Mouse (Mus musculus): ENCODE measurements around the gene Dpm3. TPM values are rescaled to one million over a fixed set of nuclear protein-coding genes. Genes with fewer than 3 reads are reported as not detected.

Dpm3 gene
- polyA plus RNA-seq, 1 experiment from 2014 or later: 69.1 TPM

GRCm38 (mm10) chr3:89225321-89225815 lies 33.8 kb upstream of the Dpm3 start:
- Histone ChIP-seq H3K4me1 (peaks cover 60% of the 10 kb centered on the region), H3K9me3 (no peaks in the 10 kb centered on the region), H3K4me2 (peak overlapping the region; percentile 65), H3K9ac (peak overlapping the region; percentile 52), H3K27me3 (replicated peaks) (no peaks in the 10 kb centered on the region), H3K27ac (peak overlapping the region; percentile 86), H3K36me3 (replicated peaks) (no peaks in the 10 kb centered on the region), H3K4me3 (peak overlapping the region; percentile 37)
- 11% methylated on average over 12 of the region's 12 CpGs for WGBS
- ATAC-seq (replicated peaks): no peak

GRCm38 (mm10) chr3:89225918-89226317 lies 33.2 kb upstream of the Dpm3 start:
- Histone ChIP-seq H3K4me1 (peaks cover 60% of the 10 kb centered on the region), H3K9me3 (no peaks in the 10 kb centered on the region), H3K36me3 (replicated peaks) (no peaks in the 10 kb centered on the region), H3K4me3 (peak overlapping the region; percentile 37), H3K27me3 (replicated peaks) (no peaks in the 10 kb centered on the region), H3K4me2 (peak overlapping the region; percentile 65), H3K27ac (peak overlapping the region; percentile 86), H3K9ac (peak overlapping the region; percentile 52)
- ATAC-seq (replicated peaks): peak; percentile 52
- 19% methylated on average over 4 of the region's 4 CpGs for WGBS

- 10% methylated on average over 11 of the region's 11 CpGs for WGBS
- Histone ChIP-seq H3K27me3 (replicated peaks) (no peaks in the 10 kb centered on the region), H3K36me3 (replicated peaks) (no peaks in the 10 kb centered on the region), H3K9me3 (no peaks in the 10 kb centered on the region), H3K4me2 (peak overlapping the region; percentile 65), H3K4me1 (peaks cover 60% of the 10 kb centered on the region), H3K27ac (peak overlapping the region; percentile 86), H3K4me3 (peak overlapping the region; percentile 37), H3K9ac (peak overlapping the region; percentile 52)
- ATAC-seq (replicated peaks): no peak
Observed at GRCm38 (mm10) chr3:89226361-89226760, 32.8 kb upstream of the Dpm3 start.

GRCm38 (mm10) chr3:89226900-89227299 lies 32.3 kb upstream of the Dpm3 start, which contains the start of gene Mtx1:
TSS of gene Mtx1 (minus strand) at chr3:89227088.
- Histone ChIP-seq H3K36me3 (replicated peaks) (no peaks in the 10 kb centered on the region), H3K9me3 (no peaks in the 10 kb centered on the region), H3K27ac (peak within 1 kb of the TSS; percentile 86), H3K4me1 (peaks cover 60% of the 10 kb centered on the region), H3K4me2 (peak within 1 kb of the TSS; percentile 65), H3K27me3 (replicated peaks) (no peaks in the 10 kb centered on the region), H3K9ac (peak within 1 kb of the TSS; percentile 52), H3K4me3 (peak within 1 kb of the TSS; percentile 37)
- ATAC-seq (replicated peaks): no peak
- WGBS: 4% methylated on average over 21 of the region's 21 CpGs

- Histone ChIP-seq H3K27ac (peak overlapping the region; percentile 86), H3K36me3 (replicated peaks) (no peaks in the 10 kb centered on the region), H3K4me1 (peaks cover 60% of the 10 kb centered on the region), H3K4me3 (peak overlapping the region; percentile 37), H3K4me2 (peak overlapping the region; percentile 65), H3K27me3 (replicated peaks) (no peaks in the 10 kb centered on the region), H3K9me3 (no peaks in the 10 kb centered on the region), H3K9ac (peak overlapping the region; percentile 52)
- peak; percentile 78 for ATAC-seq (replicated peaks)
- WGBS: 2% methylated on average over 41 of the region's 41 CpGs
Observed at GRCm38 (mm10) chr3:89227307-89228179, 31.6 kb upstream of the Dpm3 start.

- H3K4me3 ChIP-seq: peak overlapping the region; percentile 37
- H3K27me3 ChIP-seq (replicated peaks): no peaks in the 10 kb centered on the region
- H3K4me2 ChIP-seq: peak overlapping the region; percentile 65
- under 1% methylated on average over 20 of the region's 20 CpGs for whole genome bisulfite sequencing
- H3K36me3 ChIP-seq (replicated peaks): no peaks in the 10 kb centered on the region
- peak; percentile 30; the same call in 1 of the 2 replicates for ATAC-seq (replicated peaks)
- peaks cover 57% of the 10 kb centered on the region for H3K4me1 ChIP-seq
- H3K27ac ChIP-seq: peak overlapping the region; percentile 86
- H3K9ac ChIP-seq: 0 out of 2 replicates have a peak overlapping the region, but pooled peaks have one; percentile 3
- H3K9me3 ChIP-seq: no peaks in the 10 kb centered on the region
Observed at GRCm38 (mm10) chr3:89228180-89228549, 31.0 kb upstream of the Dpm3 start.

- no peaks in the 10 kb centered on the region for H3K9me3 ChIP-seq
- 0 out of 2 replicates have a peak within 1 kb of the TSS, but pooled peaks have one; percentile 3 for H3K9ac ChIP-seq
- peak within 1 kb of the TSS; percentile 37 for H3K4me3 ChIP-seq
- H3K4me2 ChIP-seq: peak within 1 kb of the TSS; percentile 65
- H3K27me3 ChIP-seq (replicated peaks): no peaks in the 10 kb centered on the region
- no peak for ATAC-seq (replicated peaks)
- 34% methylated on average over 10 of the region's 10 CpGs for WGBS
- peak within 1 kb of the TSS; percentile 86 for H3K27ac ChIP-seq
- H3K36me3 ChIP-seq (replicated peaks): no peaks in the 10 kb centered on the region
- peaks cover 50% of the 10 kb centered on the region for H3K4me1 ChIP-seq
Observed at GRCm38 (mm10) chr3:89228836-89229235, 30.3 kb upstream of the Dpm3 start, which contains the start of gene Muc1. TSS of gene Muc1 (plus strand) at chr3:89229057.

- Histone ChIP-seq H3K36me3 (replicated peaks) (peaks cover 3% of the 10 kb centered on the region; the same call in 1 of the 2 replicates), H3K9me3 (no peaks in the 10 kb centered on the region), H3K4me3 (no peak overlapping the region), H3K9ac (no peak overlapping the region), H3K4me2 (no peak overlapping the region), H3K4me1 (peaks cover 46% of the 10 kb centered on the region), H3K27me3 (replicated peaks) (no peaks in the 10 kb centered on the region), H3K27ac (no peak overlapping the region)
- 60% methylated on average over 4 of the region's 4 CpGs for WGBS
- ATAC-seq (replicated peaks): no peak
Observed at GRCm38 (mm10) chr3:89229276-89229675, 29.9 kb upstream of the Dpm3 start.

- Histone ChIP-seq H3K4me1 (peaks cover 33% of the 10 kb centered on the region), H3K9me3 (no peaks in the 10 kb centered on the region), H3K27me3 (replicated peaks) (no peaks in the 10 kb centered on the region), H3K36me3 (replicated peaks) (peaks cover 12% of the 10 kb centered on the region; the same call in 1 of the 2 replicates), H3K27ac (no peak overlapping the region), H3K4me2 (no peak overlapping the region), H3K4me3 (no peak overlapping the region), H3K9ac (no peak overlapping the region)
- no peak for ATAC-seq (replicated peaks)
- WGBS: 93% methylated on average over 2 of the region's 2 CpGs
Observed at GRCm38 (mm10) chr3:89230561-89230960, 28.6 kb upstream of the Dpm3 start.

- no peak overlapping the region for H3K4me3 ChIP-seq
- H3K36me3 ChIP-seq (replicated peaks): peaks cover 18% of the 10 kb centered on the region
- no peaks in the 10 kb centered on the region for H3K9me3 ChIP-seq
- no peaks in the 10 kb centered on the region for H3K27me3 ChIP-seq (replicated peaks)
- H3K4me2 ChIP-seq: no peak overlapping the region
- H3K4me1 ChIP-seq: peaks cover 25% of the 10 kb centered on the region
- ATAC-seq (replicated peaks): no peak
- no peak overlapping the region for H3K27ac ChIP-seq
- WGBS: 76% methylated on average over 7 of the region's 7 CpGs
- H3K9ac ChIP-seq: no peak overlapping the region
Observed at GRCm38 (mm10) chr3:89231345-89231744, 27.8 kb upstream of the Dpm3 start.

- Histone ChIP-seq H3K27ac (no peak overlapping the region), H3K36me3 (replicated peaks) (peaks cover 23% of the 10 kb centered on the region), H3K4me3 (no peak overlapping the region), H3K4me2 (no peak overlapping the region), H3K9me3 (no peaks in the 10 kb centered on the region), H3K4me1 (peaks cover 20% of the 10 kb centered on the region), H3K27me3 (replicated peaks) (no peaks in the 10 kb centered on the region), H3K9ac (no peak overlapping the region)
- 75% methylated on average over 16 of the region's 16 CpGs for WGBS
- no peak for ATAC-seq (replicated peaks)
Observed at GRCm38 (mm10) chr3:89231772-89232275, 27.3 kb upstream of the Dpm3 start.

GRCm38 (mm10) chr3:89232614-89233013 lies 26.5 kb upstream of the Dpm3 start:
- no peak overlapping the region for H3K4me2 ChIP-seq
- no peak for ATAC-seq (replicated peaks)
- H3K36me3 ChIP-seq (replicated peaks): peaks cover 31% of the 10 kb centered on the region
- H3K9ac ChIP-seq: no peak overlapping the region
- no peak overlapping the region for H3K4me3 ChIP-seq
- no peaks in the 10 kb centered on the region for H3K9me3 ChIP-seq
- 70% methylated on average over 6 of the region's 6 CpGs for WGBS
- no peaks in the 10 kb centered on the region for H3K27me3 ChIP-seq (replicated peaks)
- no peak overlapping the region for H3K27ac ChIP-seq
- peaks cover 12% of the 10 kb centered on the region for H3K4me1 ChIP-seq

All from midbrain, embryonic 15.5 days (tissue).